Mouse (Mus musculus): ENCODE data around the gene Mcfd2. TPM values are rescaled to one million over a fixed set of nuclear protein-coding genes. Genes with fewer than 3 reads are reported as not detected.

Mcfd2 gene
- polyA plus RNA-seq, 1 experiment = 64.8 TPM

GRCm38 (mm10) chr17:87287197-87287777 lies 21.6 kb upstream of the Mcfd2 start:
- DNase-seq = no peak
- 90% methylated on average over 8 of the region's 8 CpGs for WGBS
- Histone ChIP-seq H3K27ac (ENCODE audit: insufficient read depth, low read length) (no peak overlapping the region), H3K4me3 (replicated peaks; ENCODE audit: insufficient read depth, low read depth, low read length) (no peak overlapping the region), H3K4me1 (ENCODE audit: control insufficient read depth, insufficient read depth, low read length) (no peaks in the 10 kb centered on the region; the same call in 1 of the 2 replicates), H3K27me3 (ENCODE audit: control insufficient read depth, insufficient read depth, low read length) (no peaks in the 10 kb centered on the region)
- TF ChIP-seq CTCF (IDR thresholded peaks at IDR 0.05; ENCODE audit: borderline replicate concordance, insufficient read depth, low read depth, low read length) (no peak), POLR2A (IDR thresholded peaks at IDR 0.05; ENCODE audit: borderline replicate concordance, insufficient read depth, low read length) (no peak)

GRCm38 (mm10) chr17:87286481-87287143 lies 20.9 kb upstream of the Mcfd2 start:
- Histone ChIP-seq H3K4me3 (replicated peaks; ENCODE audit: insufficient read depth, low read depth, low read length) (no peak overlapping the region), H3K27me3 (ENCODE audit: control insufficient read depth, insufficient read depth, low read length) (no peaks in the 10 kb centered on the region), H3K27ac (ENCODE audit: insufficient read depth, low read length) (no peak overlapping the region), H3K4me1 (ENCODE audit: control insufficient read depth, insufficient read depth, low read length) (no peaks in the 10 kb centered on the region; the same call in 1 of the 2 replicates)
- 89% methylated on average over 8 of the region's 8 CpGs for WGBS
- DNase-seq = no peak
- TF ChIP-seq CTCF (IDR thresholded peaks at IDR 0.05; ENCODE audit: borderline replicate concordance, insufficient read depth, low read depth, low read length) = no peak
- TF ChIP-seq POLR2A (IDR thresholded peaks at IDR 0.05; ENCODE audit: borderline replicate concordance, insufficient read depth, low read length) = no peak

GRCm38 (mm10) chr17:87285731-87286465 lies 20.2 kb upstream of the Mcfd2 start:
- TF ChIP-seq CTCF (IDR thresholded peaks at IDR 0.05; ENCODE audit: borderline replicate concordance, insufficient read depth, low read depth, low read length) = no peak
- TF ChIP-seq POLR2A (IDR thresholded peaks at IDR 0.05; ENCODE audit: borderline replicate concordance, insufficient read depth, low read length) = no peak
- DNase-seq = no peak
- Histone ChIP-seq H3K27ac (ENCODE audit: insufficient read depth, low read length) (no peak overlapping the region), H3K27me3 (ENCODE audit: control insufficient read depth, insufficient read depth, low read length) (no peaks in the 10 kb centered on the region), H3K4me3 (replicated peaks; ENCODE audit: insufficient read depth, low read depth, low read length) (no peak overlapping the region), H3K4me1 (ENCODE audit: control insufficient read depth, insufficient read depth, low read length) (no peaks in the 10 kb centered on the region; the same call in 1 of the 2 replicates)
- WGBS = 83% methylated on average over 23 of the region's 23 CpGs

DNA sequence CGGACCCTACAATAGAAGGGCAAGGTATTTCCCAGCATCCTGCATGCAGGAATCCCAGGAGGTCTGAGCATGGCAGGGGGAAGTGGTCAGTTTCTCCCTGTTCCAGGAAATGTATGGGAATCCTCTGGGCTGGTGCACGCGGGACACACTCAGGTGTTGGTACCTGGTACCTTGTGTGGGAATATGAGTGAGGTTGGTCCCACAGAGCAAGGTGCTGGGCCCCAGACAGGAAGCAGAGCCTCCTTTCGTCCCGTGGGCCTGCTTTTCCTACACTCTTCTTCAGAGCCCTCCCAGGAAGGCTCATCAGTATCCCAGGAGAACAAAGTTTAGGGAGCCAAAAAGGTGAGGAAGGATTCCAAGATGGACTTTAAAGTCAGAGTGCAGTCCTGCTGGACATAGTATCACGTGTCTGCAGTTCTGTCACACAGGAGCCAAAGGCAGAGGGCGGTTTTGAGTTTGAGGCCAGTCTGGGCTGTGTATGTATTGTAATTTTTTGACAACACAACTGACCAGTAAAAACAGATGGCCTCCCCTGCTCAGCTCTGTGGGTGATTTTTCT lies 18.8 kb upstream of the Mcfd2 start:
- H3K27me3 ChIP-seq (ENCODE audit: control insufficient read depth, insufficient read depth, low read length) = no peaks in the 10 kb centered on the region
- H3K4me3 ChIP-seq (replicated peaks; ENCODE audit: insufficient read depth, low read depth, low read length) = no peak overlapping the region
- peak in 1 of 2 experiments; percentile 19 for DNase-seq
- no peak for TF ChIP-seq CTCF (IDR thresholded peaks at IDR 0.05; ENCODE audit: borderline replicate concordance, insufficient read depth, low read depth, low read length)
- no peak for TF ChIP-seq POLR2A (IDR thresholded peaks at IDR 0.05; ENCODE audit: borderline replicate concordance, insufficient read depth, low read length)
- WGBS = 88% methylated on average over 7 of the region's 7 CpGs
- H3K4me1 ChIP-seq (ENCODE audit: control insufficient read depth, insufficient read depth, low read length) = no peaks in the 10 kb centered on the region; the same call in 1 of the 2 replicates
- H3K27ac ChIP-seq (ENCODE audit: insufficient read depth, low read length) = no peak overlapping the region

GRCm38 (mm10) chr17:87283755-87284481 lies 18.2 kb upstream of the Mcfd2 start:
- no peaks in the 10 kb centered on the region; the same call in 1 of the 2 replicates for H3K4me1 ChIP-seq (ENCODE audit: control insufficient read depth, insufficient read depth, low read length)
- TF ChIP-seq POLR2A (IDR thresholded peaks at IDR 0.05; ENCODE audit: borderline replicate concordance, insufficient read depth, low read length) (no peak), CTCF (IDR thresholded peaks at IDR 0.05; ENCODE audit: borderline replicate concordance, insufficient read depth, low read depth, low read length) (no peak)
- no peaks in the 10 kb centered on the region for H3K27me3 ChIP-seq (ENCODE audit: control insufficient read depth, insufficient read depth, low read length)
- WGBS = 36% methylated on average over 21 of the region's 21 CpGs
- H3K27ac ChIP-seq (ENCODE audit: insufficient read depth, low read length) = no peak overlapping the region
- peak overlapping the region; percentile 49 for H3K4me3 ChIP-seq (replicated peaks; ENCODE audit: insufficient read depth, low read depth, low read length)
- no peak for DNase-seq

GRCm38 (mm10) chr17:87283055-87283754 lies 17.5 kb upstream of the Mcfd2 start:
- H3K27ac ChIP-seq (ENCODE audit: insufficient read depth, low read length) = no peak overlapping the region
- H3K4me3 ChIP-seq (replicated peaks; ENCODE audit: insufficient read depth, low read depth, low read length) = peak overlapping the region; percentile 49
- 1% methylated on average over 56 of the region's 56 CpGs for WGBS
- no peaks in the 10 kb centered on the region for H3K27me3 ChIP-seq (ENCODE audit: control insufficient read depth, insufficient read depth, low read length)
- no peaks in the 10 kb centered on the region; the same call in 1 of the 2 replicates for H3K4me1 ChIP-seq (ENCODE audit: control insufficient read depth, insufficient read depth, low read length)
- peak; percentile 47 to 60 for DNase-seq
- no peak for TF ChIP-seq POLR2A (IDR thresholded peaks at IDR 0.05; ENCODE audit: borderline replicate concordance, insufficient read depth, low read length)

DNA sequence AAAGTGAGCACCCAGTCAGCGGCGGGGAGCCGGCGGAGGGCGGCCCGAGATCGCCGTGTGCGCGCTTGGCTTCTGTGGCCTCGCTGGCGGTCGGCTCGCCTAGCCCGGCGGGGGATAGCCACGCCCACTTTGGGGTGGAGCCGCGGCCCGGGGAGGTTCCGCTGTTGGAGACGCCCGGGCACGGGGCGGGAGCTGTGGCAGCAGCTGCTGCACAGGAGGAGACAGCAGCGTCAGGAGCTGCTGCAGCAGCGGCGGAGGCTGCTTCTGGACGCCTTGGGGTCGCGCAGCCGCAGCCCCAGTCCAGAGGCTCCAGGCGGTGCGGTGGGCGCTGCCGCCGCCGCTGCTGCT lies 16.9 kb upstream of the Mcfd2 start, which contains the start of gene Ttc7:
Gene Ttc7, plus strand, starts transcription at position 181 of the 348 bp plus-strand sequence.
- peak; percentile 87 to 89 for DNase-seq
- no peaks in the 10 kb centered on the region for H3K27me3 ChIP-seq (ENCODE audit: control insufficient read depth, insufficient read depth, low read length)
- under 1% methylated on average over 38 of the region's 38 CpGs for WGBS
- TF ChIP-seq POLR2A (IDR thresholded peaks at IDR 0.05; ENCODE audit: borderline replicate concordance, insufficient read depth, low read length) (no peak), CTCF (IDR thresholded peaks at IDR 0.05; ENCODE audit: borderline replicate concordance, insufficient read depth, low read depth, low read length) (no peak)
- H3K4me1 ChIP-seq (ENCODE audit: control insufficient read depth, insufficient read depth, low read length) = no peaks in the 10 kb centered on the region; the same call in 1 of the 2 replicates
- H3K4me3 ChIP-seq (replicated peaks; ENCODE audit: insufficient read depth, low read depth, low read length) = peak within 1 kb of the TSS; percentile 49
- no peak within 1 kb of the TSS for H3K27ac ChIP-seq (ENCODE audit: insufficient read depth, low read length)

All from cerebellum, adult 2 months (tissue).